Mouse (Mus musculus) cortical plate, adult 2 months (tissue): ENCODE results near the gene Cavin4.

Experiments used
- CTCF ChIP-seq: fragments of 200-500 bp; IDR thresholded peaks from 2 replicates; pipeline ENCODE4 v1.5.1; 2011; ENCODE audit warnings: mild to moderate bottlenecking, control low read depth, low read length; ENCODE audit not compliant: insufficient read depth; ENCODE audit errors: extremely low read depth
- POLR2A ChIP-seq: fragments of 200-500 bp; IDR thresholded peaks from 2 replicates; pipeline ENCODE4 v1.6.1; 2011; ENCODE audit warnings: mild to moderate bottlenecking, low read length, control low read depth; ENCODE audit not compliant: insufficient read depth; ENCODE audit errors: extremely low read depth

- TF ChIP-seq CTCF, result no peak
- TF ChIP-seq POLR2A, result no peak
These were observed 23.8 kb upstream of the Cavin4 start for GRCm38 (mm10) chr4:48639503-48639902.
